Mouse (Mus musculus): ENCODE measurements around the gene Axdnd1. TPM values are rescaled to one million over a fixed set of nuclear protein-coding genes. Genes with fewer than 3 reads are reported as not detected.

The Axdnd1 gene
- total and polyA plus RNA-seq, 3 experiments: not detected

DNA sequence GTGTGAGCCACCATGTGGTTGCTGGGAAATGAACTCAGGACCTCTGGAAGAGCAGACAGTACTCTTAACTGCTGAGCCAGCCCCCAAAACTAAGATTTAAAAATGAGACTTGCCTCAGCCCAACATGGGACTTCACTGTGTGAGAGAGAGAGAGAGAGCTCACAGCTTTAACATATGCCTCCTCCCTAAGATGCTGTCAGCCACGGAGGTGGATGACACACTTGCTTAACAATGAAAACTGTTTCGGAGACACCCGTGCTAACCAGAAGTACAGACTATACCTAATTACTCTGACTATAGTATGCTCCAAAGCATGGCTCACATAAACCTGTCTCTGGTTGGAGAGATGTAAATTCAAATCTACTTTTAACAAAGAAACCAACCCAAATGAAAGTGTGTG is 12.5 kb upstream of the Axdnd1 start:
- TF ChIP-seq POLR2A (IDR thresholded peaks at IDR 0.05; ENCODE audit: insufficient read depth, low read depth, low read length) (no peak), EP300 (IDR thresholded peaks at IDR 0.05; ENCODE audit: insufficient read depth, low read depth, low read length) (no peak), CTCF (IDR thresholded peaks at IDR 0.05) (no peak)
- Histone ChIP-seq H3K4me3 (no peak overlapping the region), H3K27me3 (ENCODE audit: control insufficient read depth, insufficient read depth, low read length) (no peaks in the 10 kb centered on the region), H3K27ac (no peak overlapping the region), H3K9ac (ENCODE audit: low read depth, low read length) (no peak overlapping the region), H3K4me1 (ENCODE audit: control insufficient read depth, insufficient read depth, low read length) (no peaks in the 10 kb centered on the region), H3K36me3 (ENCODE audit: control insufficient read depth, insufficient read depth, low read length) (no peaks in the 10 kb centered on the region), H3K79me2 (replicated peaks; ENCODE audit: control insufficient read depth, insufficient read depth, low read length) (no peaks in the 10 kb centered on the region)
- 89% methylated on average over 3 of the region's 3 CpGs for WGBS
- intact Hi-C loops (cut with DNase I): no loop called here
- DNase-seq: no peak

DNA sequence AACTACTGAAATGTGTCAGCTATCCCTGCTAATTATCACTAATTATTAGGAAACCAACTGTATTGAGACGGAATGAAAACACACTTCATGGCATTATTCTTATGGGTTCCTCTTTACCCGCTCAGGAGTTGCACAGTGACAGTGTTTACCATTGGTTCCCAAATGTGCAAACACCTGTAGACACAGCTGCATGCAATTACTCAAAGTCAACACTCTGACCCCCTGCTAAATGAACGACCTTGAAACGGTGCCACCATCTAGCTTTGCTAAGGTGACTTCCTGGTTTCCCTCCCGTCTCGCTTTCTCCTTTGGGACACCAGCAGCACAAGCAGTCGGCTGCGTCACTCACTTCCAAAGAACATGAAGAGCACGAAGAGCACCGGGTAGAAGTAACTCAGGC is 11.5 kb upstream of the Axdnd1 start:
- H3K36me3 ChIP-seq (ENCODE audit: control insufficient read depth, insufficient read depth, low read length): no peaks in the 10 kb centered on the region
- intact Hi-C loops (cut with DNase I): no loop called here
- H3K27me3 ChIP-seq (ENCODE audit: control insufficient read depth, insufficient read depth, low read length): no peaks in the 10 kb centered on the region
- WGBS: 86% methylated on average over 10 of the region's 10 CpGs
- no peak overlapping the region for H3K9ac ChIP-seq (ENCODE audit: low read depth, low read length)
- no peaks in the 10 kb centered on the region for H3K4me1 ChIP-seq (ENCODE audit: control insufficient read depth, insufficient read depth, low read length)
- H3K79me2 ChIP-seq (replicated peaks; ENCODE audit: control insufficient read depth, insufficient read depth, low read length): no peaks in the 10 kb centered on the region
- TF ChIP-seq CTCF (IDR thresholded peaks at IDR 0.05) (no peak), POLR2A (IDR thresholded peaks at IDR 0.05; ENCODE audit: insufficient read depth, low read depth, low read length) (no peak), EP300 (IDR thresholded peaks at IDR 0.05; ENCODE audit: insufficient read depth, low read depth, low read length) (no peak)
- no peak for DNase-seq
- H3K4me3 ChIP-seq: no peak overlapping the region
- H3K27ac ChIP-seq: no peak overlapping the region

DNA sequence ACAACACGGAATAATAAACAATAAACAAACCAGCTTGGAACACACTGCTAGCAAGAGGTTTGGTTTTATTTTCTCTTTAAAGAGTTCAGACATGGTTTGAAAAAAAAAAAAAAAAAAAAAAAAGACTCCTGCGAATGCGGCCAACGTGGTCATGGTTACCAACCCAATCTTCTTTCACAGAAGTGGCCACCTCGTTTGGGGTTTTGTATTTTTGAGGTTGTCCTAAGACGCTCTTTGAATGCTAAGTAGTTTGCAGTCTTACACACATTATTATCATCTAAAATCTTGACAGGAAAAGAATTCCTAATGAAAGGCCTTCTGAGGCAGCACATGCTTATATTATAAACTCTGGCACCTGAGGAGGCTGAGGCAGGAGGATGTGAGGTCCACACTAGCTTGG is 7.5 kb upstream of the Axdnd1 start:
- intact Hi-C loops (cut with DNase I): no loop called here
- H3K27me3 ChIP-seq (ENCODE audit: control insufficient read depth, insufficient read depth, low read length): no peaks in the 10 kb centered on the region
- TF ChIP-seq CTCF (IDR thresholded peaks at IDR 0.05) (no peak), POLR2A (IDR thresholded peaks at IDR 0.05; ENCODE audit: insufficient read depth, low read depth, low read length) (no peak), EP300 (IDR thresholded peaks at IDR 0.05; ENCODE audit: insufficient read depth, low read depth, low read length) (no peak)
- WGBS: 85% methylated on average over 6 of the region's 6 CpGs
- H3K4me3 ChIP-seq: no peak overlapping the region
- H3K4me1 ChIP-seq (ENCODE audit: control insufficient read depth, insufficient read depth, low read length): no peaks in the 10 kb centered on the region
- H3K79me2 ChIP-seq (replicated peaks; ENCODE audit: control insufficient read depth, insufficient read depth, low read length): no peaks in the 10 kb centered on the region
- H3K36me3 ChIP-seq (ENCODE audit: control insufficient read depth, insufficient read depth, low read length): no peaks in the 10 kb centered on the region
- DNase-seq: no peak
- no peak overlapping the region for H3K27ac ChIP-seq
- H3K9ac ChIP-seq (ENCODE audit: low read depth, low read length): no peak overlapping the region

DNA sequence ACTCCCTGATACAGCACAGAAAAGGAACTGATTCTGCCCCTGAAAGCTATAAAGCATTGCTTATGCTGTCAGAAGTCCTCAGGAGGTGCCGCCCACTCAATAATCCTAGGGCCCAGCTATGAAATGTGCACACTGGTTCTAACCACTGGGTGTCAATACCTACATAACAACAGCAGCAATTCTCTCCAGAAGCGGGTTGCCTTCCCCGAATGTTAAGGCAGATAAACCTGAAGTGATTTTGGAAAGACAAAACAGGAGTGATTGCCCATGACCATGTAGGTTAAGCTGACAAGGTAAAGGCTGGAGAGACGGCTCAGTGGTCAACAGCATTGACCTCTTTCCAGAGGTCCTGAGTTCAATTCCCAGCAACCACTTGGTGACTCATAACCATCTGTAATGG is 4.8 kb upstream of the Axdnd1 start:
- H3K4me3 ChIP-seq: no peak overlapping the region
- H3K4me1 ChIP-seq (ENCODE audit: control insufficient read depth, insufficient read depth, low read length): peaks cover 1% of the 10 kb centered on the region
- DNase-seq: no peak
- no peak for TF ChIP-seq POLR2A (IDR thresholded peaks at IDR 0.05; ENCODE audit: insufficient read depth, low read depth, low read length)
- no peak for TF ChIP-seq CTCF (IDR thresholded peaks at IDR 0.05)
- TF ChIP-seq EP300 (IDR thresholded peaks at IDR 0.05; ENCODE audit: insufficient read depth, low read depth, low read length): no peak
- intact Hi-C loops (cut with DNase I): loop anchor here (1.0 kb wide), 1 partner anchor 26 kb away; no protein-coding TSS in a partner anchor
- H3K27ac ChIP-seq: no peak overlapping the region
- no peaks in the 10 kb centered on the region for H3K27me3 ChIP-seq (ENCODE audit: control insufficient read depth, insufficient read depth, low read length)
- no peaks in the 10 kb centered on the region for H3K79me2 ChIP-seq (replicated peaks; ENCODE audit: control insufficient read depth, insufficient read depth, low read length)
- 90% methylated on average over 4 of the region's 4 CpGs for WGBS
- H3K36me3 ChIP-seq (ENCODE audit: control insufficient read depth, insufficient read depth, low read length): no peaks in the 10 kb centered on the region
- no peak overlapping the region for H3K9ac ChIP-seq (ENCODE audit: low read depth, low read length)

DNA sequence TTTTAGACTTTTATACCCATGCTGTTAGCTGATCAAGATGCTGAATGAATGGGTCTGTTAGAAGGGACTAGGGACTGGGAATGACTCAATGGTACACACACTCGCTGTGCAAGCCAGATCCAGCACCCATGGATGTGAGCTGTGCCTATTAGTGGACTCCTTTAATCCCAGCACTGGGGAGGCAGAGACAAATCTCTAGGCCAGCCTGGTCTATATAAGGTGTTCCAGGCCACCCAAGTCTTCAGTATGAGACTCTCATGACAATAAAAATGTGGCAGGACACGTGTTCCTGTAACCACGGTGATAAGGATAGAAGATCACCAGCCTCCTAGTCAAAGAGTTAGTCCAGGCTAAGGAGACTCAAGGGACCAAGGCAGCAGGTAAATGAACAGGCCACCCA is 3.1 kb upstream of the Axdnd1 start:
- WGBS: 84% methylated on average over 3 of the region's 3 CpGs
- H3K27me3 ChIP-seq (ENCODE audit: control insufficient read depth, insufficient read depth, low read length): no peaks in the 10 kb centered on the region
- TF ChIP-seq CTCF (IDR thresholded peaks at IDR 0.05) (no peak), POLR2A (IDR thresholded peaks at IDR 0.05; ENCODE audit: insufficient read depth, low read depth, low read length) (no peak), EP300 (IDR thresholded peaks at IDR 0.05; ENCODE audit: insufficient read depth, low read depth, low read length) (no peak)
- H3K27ac ChIP-seq: no peak overlapping the region
- H3K36me3 ChIP-seq (ENCODE audit: control insufficient read depth, insufficient read depth, low read length): no peaks in the 10 kb centered on the region
- DNase-seq: no peak
- H3K9ac ChIP-seq (ENCODE audit: low read depth, low read length): no peak overlapping the region
- H3K4me1 ChIP-seq (ENCODE audit: control insufficient read depth, insufficient read depth, low read length): peaks cover 1% of the 10 kb centered on the region
- H3K4me3 ChIP-seq: no peak overlapping the region
- H3K79me2 ChIP-seq (replicated peaks; ENCODE audit: control insufficient read depth, insufficient read depth, low read length): no peaks in the 10 kb centered on the region
- intact Hi-C loops (cut with DNase I): no loop called here

DNA sequence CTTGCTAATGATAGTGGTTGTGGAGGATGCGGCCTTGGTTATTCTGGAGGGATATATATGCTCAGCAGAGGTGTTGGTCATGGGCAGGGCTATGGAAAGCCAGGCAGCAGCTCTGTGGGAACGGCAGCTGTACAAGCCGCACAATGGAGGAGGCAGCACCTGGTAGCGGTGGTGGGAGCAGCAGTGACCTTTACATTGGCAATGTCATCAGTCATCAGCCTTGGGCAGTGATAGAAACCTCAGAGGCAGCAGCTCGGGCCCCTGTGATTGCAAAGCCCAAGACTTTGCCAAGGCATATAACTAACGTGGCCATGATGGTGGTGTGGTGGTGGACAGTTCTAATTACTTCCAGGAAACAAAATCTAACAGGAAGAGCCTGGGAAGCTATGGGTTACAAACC is 2.5 kb upstream of the Axdnd1 start:
- TF ChIP-seq POLR2A (IDR thresholded peaks at IDR 0.05; ENCODE audit: insufficient read depth, low read depth, low read length): no peak
- no peak for TF ChIP-seq EP300 (IDR thresholded peaks at IDR 0.05; ENCODE audit: insufficient read depth, low read depth, low read length)
- TF ChIP-seq CTCF (IDR thresholded peaks at IDR 0.05): no peak
- peaks cover 1% of the 10 kb centered on the region for H3K4me1 ChIP-seq (ENCODE audit: control insufficient read depth, insufficient read depth, low read length)
- 78% methylated on average over 6 of the region's 6 CpGs for WGBS
- H3K79me2 ChIP-seq (replicated peaks; ENCODE audit: control insufficient read depth, insufficient read depth, low read length): no peaks in the 10 kb centered on the region
- no peaks in the 10 kb centered on the region for H3K36me3 ChIP-seq (ENCODE audit: control insufficient read depth, insufficient read depth, low read length)
- H3K27ac ChIP-seq: no peak overlapping the region
- no peak overlapping the region for H3K9ac ChIP-seq (ENCODE audit: low read depth, low read length)
- no peak for DNase-seq
- no peak overlapping the region for H3K4me3 ChIP-seq
- intact Hi-C loops (cut with DNase I): no loop called here
- no peaks in the 10 kb centered on the region for H3K27me3 ChIP-seq (ENCODE audit: control insufficient read depth, insufficient read depth, low read length)

Data from heart, adult 2 months (tissue).